Mouse (Mus musculus) thymus, adult 2 months (tissue): Measurements from ENCODE around the gene Ncoa3.

Source experiments
- CTCF ChIP-seq: fragments of 200-500 bp; IDR thresholded peaks from 2 replicates; pipeline ENCODE4 v1.5.1; 2012; ENCODE audit warnings: mild to moderate bottlenecking, control low read depth, low read length, moderate library complexity, borderline replicate concordance; ENCODE audit not compliant: control insufficient read depth, poor library complexity, insufficient read depth; ENCODE audit errors: extremely low read depth
- POLR2A ChIP-seq: fragments of 200-500 bp; IDR thresholded peaks from 2 replicates; pipeline ENCODE4 v1.6.1; 2012; ENCODE audit warnings: mild to moderate bottlenecking, low read length, control low read depth, moderate library complexity; ENCODE audit not compliant: control insufficient read depth, poor library complexity, insufficient read depth; ENCODE audit errors: extremely low read depth

GRCm38 (mm10) chr2:166001362-166001761, 8.9 kb downstream of the Ncoa3 start:
- TF ChIP-seq CTCF (no peak), POLR2A (no peak)
